Mouse (Mus musculus) neural tube, embryonic 13.5 days (tissue): Measurements from ENCODE around the gene Sh3bp5. TPM values are rescaled to one million over a fixed set of nuclear protein-coding genes. Genes with fewer than 3 reads are reported as not detected.
"Not testable (repeated sequence)": the region's sequence is repeated elsewhere in the genome, so short reads cannot be mapped to it uniquely, and the experiment has no call there.

ENCODE experiments used
- ATAC-seq: fragments of 200-750 bp; cut with Nextera tagmentation; 2 replicates; pipeline ENCODE4 v1.8.0; 2017; ENCODE audit warnings: low read depth, mild to moderate bottlenecking, moderate TSS enrichment, moderate library complexity
- H3K27ac ChIP-seq: fragments of 300-500 bp; sonication (generic); replicated peaks from 2 replicates; pipeline ENCODE4 v1.5.1; 2015; ENCODE audit warnings: moderate library complexity, mild to moderate bottlenecking, inconsistent platforms
- H3K27me3 ChIP-seq: fragments of 300-500 bp; sonication (generic); 2 replicates; pipeline ENCODE4 v1.6.1; 2015; ENCODE audit warnings: mild to moderate bottlenecking, inconsistent platforms
- H3K36me3 ChIP-seq: fragments of 300-500 bp; sonication (generic); 2 replicates; pipeline ENCODE4 v1.6.1; 2015; ENCODE audit warnings: mild to moderate bottlenecking, inconsistent platforms
- H3K4me1 ChIP-seq: fragments of 300-500 bp; sonication (generic); replicated peaks from 2 replicates; pipeline ENCODE4 v1.6.1; 2015; ENCODE audit warnings: inconsistent platforms
- H3K4me2 ChIP-seq: fragments of 300-500 bp; sonication (generic); 2 replicates; pipeline ENCODE4 v1.6.1; 2015; ENCODE audit warnings: inconsistent platforms, mild to moderate bottlenecking, moderate library complexity
- H3K4me3 ChIP-seq: fragments of 300-500 bp; sonication (generic); 2 replicates; pipeline ENCODE4 v1.5.1; 2015; ENCODE audit warnings: mild to moderate bottlenecking, inconsistent platforms
- H3K9ac ChIP-seq: fragments of 300-500 bp; sonication (generic); 2 replicates; pipeline ENCODE4 v1.6.1; 2015; ENCODE audit warnings: moderate library complexity, mild to moderate bottlenecking, inconsistent platforms
- H3K9me3 ChIP-seq: fragments of 300-500 bp; sonication (generic); 2 replicates; pipeline ENCODE4 v1.6.1; 2016; ENCODE audit warnings: inconsistent platforms
- WGBS: fragments of 180-500 bp; shearing (Covaris S2); methylation state at CpG from one replicate; pipeline ENCODE4 v1.1.7; 2015; 5-methylcytosine and 5-hydroxymethylcytosine counted together
- polyA plus RNA-seq: library from polyadenylated mRNA; unstranded; fragments of >200 nt; fragmentation: Nextera tagmentation; extraction: Ambion mirVana; gene quantifications from 2 replicates; pipeline ENCODE4 v1.2.1, GENCODE M21; 2015

Gene Sh3bp5
- 134 and 139 TPM in 2 replicates for polyA plus RNA-seq

GRCm38 (mm10) chr14:31435930-31436693 lies at the start of gene Sh3bp5:
Sh3bp5 (minus strand) TSS chr14:31436078.
- Histone ChIP-seq H3K4me3 (peak within 1 kb of the TSS; percentile 70), H3K27ac (peak within 1 kb of the TSS; percentile 93), H3K27me3 (peaks cover 10% of the 10 kb centered on the region), H3K9ac (peak within 1 kb of the TSS; percentile 88), H3K4me2 (peak within 1 kb of the TSS; percentile 71), H3K36me3 (peaks cover 13% of the 10 kb centered on the region; the same call in 1 of the 2 replicates), H3K9me3 (no peaks in the 10 kb centered on the region), H3K4me1 (peaks cover 31% of the 10 kb centered on the region)
- peak; percentile 94 for ATAC-seq
- 9% methylated on average over 49 of the region's 49 CpGs for WGBS

GRCm38 (mm10) chr14:31482417-31482816 lies 46.5 kb upstream of the Sh3bp5 start:
- Histone ChIP-seq H3K27ac (no peak overlapping the region), H3K9ac (no peak overlapping the region), H3K4me3 (no peak overlapping the region), H3K9me3 (no peaks in the 10 kb centered on the region), H3K4me2 (no peak overlapping the region), H3K4me1 (no peaks in the 10 kb centered on the region), H3K27me3 (no peaks in the 10 kb centered on the region), H3K36me3 (peaks cover 96% of the 10 kb centered on the region)
- 91% methylated on average over 5 of the region's 5 CpGs for WGBS
- no peak for ATAC-seq

DNA sequence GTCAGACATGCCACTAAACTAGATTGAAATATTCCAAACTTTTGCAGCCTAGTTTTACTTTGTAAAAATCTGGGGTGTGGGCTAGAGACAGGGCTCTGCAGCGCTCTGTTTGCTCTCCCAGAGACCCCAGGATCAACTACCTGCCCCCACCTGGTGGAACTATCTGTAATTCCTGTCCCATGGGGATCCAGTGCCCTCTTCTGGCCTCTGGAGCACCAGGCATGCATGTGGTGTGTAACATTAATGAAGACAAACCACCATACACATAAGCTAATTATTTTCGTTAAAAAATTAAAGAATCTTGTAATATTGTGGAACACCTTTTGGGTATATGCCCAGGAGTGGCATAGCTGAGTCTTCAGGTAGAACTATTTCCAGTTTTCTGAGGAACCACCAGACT lies 37.4 kb upstream of the Sh3bp5 start:
- H3K4me2 ChIP-seq: no peak overlapping the region
- H3K27ac ChIP-seq: no peak overlapping the region
- peaks cover 6% of the 10 kb centered on the region for H3K36me3 ChIP-seq
- ATAC-seq: no peak
- no peaks in the 10 kb centered on the region for H3K4me1 ChIP-seq
- H3K4me3 ChIP-seq: no peak overlapping the region
- no peak overlapping the region for H3K9ac ChIP-seq
- H3K27me3 ChIP-seq: no peaks in the 10 kb centered on the region
- WGBS: 87% methylated on average over 2 of the region's 2 CpGs
- no peaks in the 10 kb centered on the region for H3K9me3 ChIP-seq

DNA sequence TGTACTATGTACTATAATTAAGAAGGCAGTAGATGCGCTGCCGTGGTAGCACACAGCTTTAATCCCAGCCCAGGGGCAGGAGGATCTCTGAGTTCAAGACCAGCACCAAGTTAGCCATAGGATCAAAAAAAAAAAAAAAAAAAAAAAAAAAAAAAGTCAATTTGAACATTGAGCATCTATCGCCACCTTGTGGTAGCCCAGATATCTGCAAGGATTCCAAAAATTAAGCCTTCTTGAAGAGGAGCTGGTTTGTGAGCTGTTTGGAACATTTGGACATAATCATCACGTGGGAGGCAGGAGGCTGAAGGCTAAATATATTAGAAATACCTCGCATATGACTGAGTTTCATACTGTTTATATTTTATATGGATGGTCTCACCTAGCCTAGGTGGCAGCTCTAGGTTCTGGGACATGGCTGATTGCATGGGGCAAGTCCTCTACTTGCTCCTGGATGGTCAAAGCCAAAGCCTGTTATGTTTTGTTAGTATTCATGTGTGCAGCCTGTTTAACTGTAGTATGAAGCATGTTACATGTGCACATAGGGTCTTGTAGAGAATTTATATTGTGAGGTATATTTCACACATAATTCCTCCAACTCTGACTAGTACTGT lies 36.7 kb upstream of the Sh3bp5 start:
- Histone ChIP-seq H3K9ac (no peak overlapping the region), H3K4me3 (no peak overlapping the region), H3K36me3 (no peaks in the 10 kb centered on the region), H3K4me1 (no peaks in the 10 kb centered on the region), H3K9me3 (no peaks in the 10 kb centered on the region), H3K4me2 (no peak overlapping the region), H3K27ac (no peak overlapping the region), H3K27me3 (no peaks in the 10 kb centered on the region)
- no peak for ATAC-seq
- WGBS: 7% methylated on average over 5 of the region's 5 CpGs

DNA sequence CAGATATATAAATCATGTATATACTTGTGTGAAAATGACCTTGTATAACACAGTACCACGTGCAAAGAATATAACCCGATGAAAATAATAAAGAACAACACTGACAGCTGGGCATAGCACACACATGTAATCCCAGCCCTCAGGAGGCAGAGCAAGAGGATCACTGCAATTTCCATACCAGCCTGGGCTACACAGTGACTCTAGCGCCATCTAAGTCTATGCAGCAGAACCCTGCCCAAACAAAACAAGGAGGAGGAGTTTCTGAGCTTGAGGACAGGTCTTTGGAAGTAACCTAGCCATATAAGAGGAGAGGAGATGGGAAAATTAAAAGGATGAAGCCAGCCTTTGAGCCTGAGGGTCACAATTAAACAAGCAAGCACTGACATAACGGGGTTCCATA lies 33.8 kb upstream of the Sh3bp5 start:
- ATAC-seq: no peak
- Histone ChIP-seq H3K27me3 (no peaks in the 10 kb centered on the region), H3K4me1 (no peaks in the 10 kb centered on the region), H3K9me3 (no peaks in the 10 kb centered on the region), H3K4me3 (no peak overlapping the region), H3K9ac (no peak overlapping the region), H3K36me3 (no peaks in the 10 kb centered on the region), H3K4me2 (no peak overlapping the region), H3K27ac (no peak overlapping the region)
- 56% methylated on average over 4 of the region's 4 CpGs for WGBS

DNA sequence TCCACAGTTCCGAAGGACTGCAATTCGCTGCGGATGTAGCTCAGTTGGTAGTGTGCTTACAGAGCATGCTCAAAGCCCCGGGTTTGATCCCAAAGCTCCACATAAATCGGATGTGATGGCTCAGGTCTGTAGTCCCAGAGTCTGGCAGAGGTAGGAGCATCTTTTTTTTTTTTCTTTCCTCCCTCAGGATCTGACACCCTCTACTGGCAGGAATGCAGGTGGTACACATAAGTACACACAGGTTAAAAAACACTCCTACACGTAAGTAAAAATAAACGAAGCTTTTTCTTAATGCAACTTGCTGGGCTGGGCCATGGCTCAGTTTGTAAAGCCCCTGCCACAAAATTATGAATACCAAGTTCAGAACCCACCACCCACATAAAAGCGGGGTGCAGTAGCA lies 28.3 kb upstream of the Sh3bp5 start:
- Histone ChIP-seq H3K9ac (no peak overlapping the region), H3K27me3 (no peaks in the 10 kb centered on the region), H3K9me3 (no peaks in the 10 kb centered on the region), H3K27ac (no peak overlapping the region), H3K4me1 (no peaks in the 10 kb centered on the region), H3K4me3 (no peak overlapping the region), H3K4me2 (no peak overlapping the region), H3K36me3 (no peaks in the 10 kb centered on the region)
- no peak for ATAC-seq
- 54% methylated on average over 8 of the region's 8 CpGs for WGBS

DNA sequence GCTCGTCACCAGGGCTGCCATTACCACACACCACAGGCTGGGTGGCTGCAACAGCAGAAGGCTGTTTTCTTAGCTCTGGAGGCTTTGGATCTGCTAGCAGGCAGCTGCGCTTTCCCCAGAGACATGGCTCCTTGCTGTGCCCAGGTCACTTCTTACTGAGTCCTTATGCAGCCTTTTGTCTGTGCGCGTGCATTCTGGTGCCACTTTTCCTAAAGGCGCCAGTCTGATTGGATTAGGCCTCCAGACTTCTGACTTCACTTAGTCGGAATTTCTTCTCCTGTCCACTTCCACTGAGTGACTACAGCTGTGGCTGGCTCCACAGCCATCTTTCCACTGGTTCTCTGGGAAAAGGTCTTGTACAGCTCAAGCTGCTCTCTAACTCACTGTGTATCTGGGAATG lies 27.0 kb upstream of the Sh3bp5 start:
- H3K9me3 ChIP-seq: no peaks in the 10 kb centered on the region
- no peaks in the 10 kb centered on the region for H3K27me3 ChIP-seq
- no peak overlapping the region for H3K4me3 ChIP-seq
- H3K4me1 ChIP-seq: no peaks in the 10 kb centered on the region
- H3K9ac ChIP-seq: no peak overlapping the region
- WGBS: 88% methylated on average over 6 of the region's 6 CpGs
- H3K36me3 ChIP-seq: no peaks in the 10 kb centered on the region
- H3K4me2 ChIP-seq: no peak overlapping the region
- no peak for ATAC-seq
- H3K27ac ChIP-seq: no peak overlapping the region

- not testable (repeated sequence) for H3K27ac ChIP-seq, H3K4me1 ChIP-seq, H3K4me3 ChIP-seq, H3K27me3 ChIP-seq, H3K36me3 ChIP-seq, H3K4me2 ChIP-seq, H3K9me3 ChIP-seq, H3K9ac ChIP-seq, ATAC-seq
- WGBS: 72% methylated on average over 5 of the region's 5 CpGs
Measured at GRCm38 (mm10) chr14:31462226-31462625, 26.3 kb upstream of the Sh3bp5 start.

- H3K27me3 ChIP-seq: no peaks in the 10 kb centered on the region
- H3K4me3 ChIP-seq: no peak overlapping the region
- ATAC-seq: no peak
- no peak overlapping the region for H3K27ac ChIP-seq
- no peak overlapping the region for H3K9ac ChIP-seq
- 85% methylated on average over 12 of the region's 12 CpGs for WGBS
- H3K36me3 ChIP-seq: no peaks in the 10 kb centered on the region
- H3K4me1 ChIP-seq: no peaks in the 10 kb centered on the region
- no peaks in the 10 kb centered on the region for H3K9me3 ChIP-seq
- H3K4me2 ChIP-seq: no peak overlapping the region
Measured at GRCm38 (mm10) chr14:31458006-31458405, 22.1 kb upstream of the Sh3bp5 start.

DNA sequence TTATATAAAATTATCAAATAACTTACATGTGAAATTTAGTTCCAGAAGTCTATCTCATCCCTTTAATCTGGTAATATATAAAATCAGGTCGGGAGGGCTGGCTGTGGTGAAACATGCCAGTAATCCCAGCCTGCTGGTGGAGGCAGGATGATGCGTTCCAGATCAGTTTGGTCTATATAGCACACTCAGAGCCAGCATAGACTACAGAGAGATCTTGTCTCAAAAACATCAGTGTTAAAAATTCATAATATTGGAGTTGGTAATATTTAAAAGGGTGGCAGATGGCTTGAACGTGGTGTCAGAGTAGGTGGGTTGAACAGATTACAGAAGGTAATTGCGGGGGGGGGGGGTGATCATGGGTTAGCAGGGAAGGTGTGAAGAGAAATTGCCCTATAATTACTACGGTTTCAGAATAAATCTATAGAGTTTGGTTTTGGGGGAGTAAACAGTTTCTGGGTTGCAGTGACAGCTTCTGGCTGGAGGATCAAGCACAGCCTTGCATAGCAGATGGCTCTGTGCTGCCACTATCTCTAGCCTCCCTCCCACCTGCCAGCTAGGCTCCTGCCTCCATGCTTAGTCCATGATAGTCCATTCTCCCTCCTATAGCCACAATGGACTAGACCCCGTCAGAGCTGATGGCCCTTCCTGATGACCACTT lies 20.3 kb upstream of the Sh3bp5 start:
- 91% methylated on average over 6 of the region's 6 CpGs for WGBS
- no peaks in the 10 kb centered on the region for H3K9me3 ChIP-seq
- no peak for ATAC-seq

GRCm38 (mm10) chr14:31454849-31455566 lies 19.1 kb upstream of the Sh3bp5 start:
- 85% methylated on average over 8 of the region's 8 CpGs for WGBS
- Histone ChIP-seq H3K9ac (no peak overlapping the region), H3K4me1 (no peaks in the 10 kb centered on the region), H3K27ac (no peak overlapping the region), H3K36me3 (no peaks in the 10 kb centered on the region), H3K4me3 (no peak overlapping the region), H3K9me3 (no peaks in the 10 kb centered on the region), H3K4me2 (no peak overlapping the region), H3K27me3 (no peaks in the 10 kb centered on the region)
- no peak for ATAC-seq

More for the DNA sequence above, 20.3 kb upstream of the Sh3bp5 start:
- Histone ChIP-seq H3K4me3 (no peak overlapping the region), H3K4me2 (no peak overlapping the region), H3K36me3 (no peaks in the 10 kb centered on the region), H3K27me3 (no peaks in the 10 kb centered on the region), H3K4me1 (no peaks in the 10 kb centered on the region), H3K27ac (no peak overlapping the region), H3K9ac (no peak overlapping the region)

DNA sequence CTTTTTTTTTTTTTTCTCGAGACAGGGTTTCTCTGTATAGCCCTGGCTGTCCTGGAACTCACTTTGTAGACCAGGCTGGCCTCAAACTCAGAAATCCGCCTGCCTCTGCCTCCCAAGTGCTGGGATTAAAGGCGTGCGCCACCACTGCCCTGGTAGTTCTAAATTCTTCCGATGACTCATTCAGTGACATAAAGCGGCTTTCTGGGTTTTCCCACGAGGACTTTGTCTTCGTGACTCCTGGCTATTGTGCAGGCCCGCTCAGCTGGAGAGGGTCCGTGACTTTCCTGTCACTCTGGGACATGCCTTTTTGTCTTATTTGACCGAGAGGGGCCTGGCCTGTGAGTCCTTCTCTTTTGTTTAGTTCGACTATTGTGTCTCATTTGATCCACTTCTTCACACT lies 18.1 kb upstream of the Sh3bp5 start:
- not testable (repeated sequence) for H3K9me3 ChIP-seq, H3K4me3 ChIP-seq, H3K4me2 ChIP-seq, H3K36me3 ChIP-seq, H3K9ac ChIP-seq, ATAC-seq, H3K27ac ChIP-seq, H3K4me1 ChIP-seq, H3K27me3 ChIP-seq
- WGBS: 66% methylated on average over 12 of the region's 12 CpGs
